In genomic region chr3:115632417-115632743, GRCm38 (mm10) we compare ENCODE assay signal across 19 mouse cellular contexts.
DNase-seq lines count a peak whose midpoint lies in the region; ATAC-seq lines count a peak whose summit lies in the region.
"Had no signal": no experiment of that assay in that cellular context is flagged by ENCODE, and none has a peak within 500 bp of the region (broad histone marks: within the 10 kb centered on the region; RNA-seq: fewer than 3 reads in every experiment).

No protein-coding gene starts in this region.

- no peak overlapping the region for H3K9ac ChIP-seq in embryonic facial prominence, embryonic 14.5 days (ENCODE audit: low read depth, low read length)
- H3K9ac ChIP-seq in forebrain, embryonic 16.5 days (replicated peaks; ENCODE audit: low read depth, low read length): no peak overlapping the region
- H3K9ac ChIP-seq in hindbrain, embryonic 16.5 days (ENCODE audit: low read depth, low read length): no peak overlapping the region
- H3K9ac ChIP-seq in neural tube, embryonic 12.5 days: no peak overlapping the region
- H3K9ac ChIP-seq: limb, embryonic 12.5 days; liver, embryonic 15.5 days had no signal

- no peaks in the 10 kb centered on the region for H3K36me3 ChIP-seq in embryonic facial prominence, embryonic 14.5 days (ENCODE audit: control insufficient read depth, insufficient read depth, low read length)
- H3K36me3 ChIP-seq in embryonic facial prominence, embryonic 10.5 days (replicated peaks): no peaks in the 10 kb centered on the region
- H3K36me3 ChIP-seq in forebrain, embryonic 16.5 days (ENCODE audit: control insufficient read depth, insufficient read depth): no peaks in the 10 kb centered on the region
- no peaks in the 10 kb centered on the region for H3K36me3 ChIP-seq in hindbrain, embryonic 16.5 days (ENCODE audit: control insufficient read depth, insufficient read depth, low read length)
- no peaks in the 10 kb centered on the region for H3K36me3 ChIP-seq in neural tube, embryonic 12.5 days
- H3K36me3 ChIP-seq: G1E; limb, embryonic 12.5 days; liver, embryonic 15.5 days had no signal

- 68% methylated on average over 4 of the region's 4 CpGs for WGBS in embryonic facial prominence, embryonic 14.5 days
- 70% methylated on average over 4 of the region's 4 CpGs for WGBS in embryonic facial prominence, embryonic 10.5 days
- 29% methylated on average over 4 of the region's 4 CpGs for WGBS in forebrain, embryonic 16.5 days
- WGBS in hindbrain, embryonic 16.5 days: 37% methylated on average over 4 of the region's 4 CpGs
- whole genome bisulfite sequencing in neural tube, embryonic 12.5 days: 64% methylated on average over 4 of the region's 4 CpGs

- H3K4me1 ChIP-seq in embryonic facial prominence, embryonic 14.5 days (ENCODE audit: control insufficient read depth, insufficient read depth, low read length): no peaks in the 10 kb centered on the region
- peaks cover 11% of the 10 kb centered on the region for H3K4me1 ChIP-seq in embryonic facial prominence, embryonic 10.5 days
- peaks cover 10% of the 10 kb centered on the region; the same call in 1 of the 2 replicates for H3K4me1 ChIP-seq in forebrain, embryonic 16.5 days (replicated peaks; ENCODE audit: control insufficient read depth, insufficient read depth, low read length)
- peaks cover 9% of the 10 kb centered on the region for H3K4me1 ChIP-seq in hindbrain, embryonic 16.5 days (ENCODE audit: control insufficient read depth, insufficient read depth, low read depth, low read length)
- peaks cover 8% of the 10 kb centered on the region; the same call in 1 of the 2 replicates for H3K4me1 ChIP-seq in neural tube, embryonic 12.5 days
- H3K4me1 ChIP-seq: limb, embryonic 12.5 days had no signal

- H3K9me3 ChIP-seq in embryonic facial prominence, embryonic 14.5 days (ENCODE audit: control insufficient read depth, low read length): no peaks in the 10 kb centered on the region
- H3K9me3 ChIP-seq in embryonic facial prominence, embryonic 10.5 days: no peaks in the 10 kb centered on the region
- H3K9me3 ChIP-seq in forebrain, embryonic 16.5 days (ENCODE audit: control insufficient read depth, low read length): no peaks in the 10 kb centered on the region
- no peaks in the 10 kb centered on the region for H3K9me3 ChIP-seq in hindbrain, embryonic 16.5 days (ENCODE audit: control insufficient read depth, low read length)
- H3K9me3 ChIP-seq in neural tube, embryonic 12.5 days: no peaks in the 10 kb centered on the region
- H3K9me3 ChIP-seq: G1E; limb, embryonic 12.5 days; liver, embryonic 15.5 days; megakaryocyte, embryonic 14.5 days had no signal

- no peaks in the 10 kb centered on the region for H3K27me3 ChIP-seq in embryonic facial prominence, embryonic 14.5 days (replicated peaks; ENCODE audit: control insufficient read depth, insufficient read depth, low read length)
- H3K27me3 ChIP-seq in embryonic facial prominence, embryonic 10.5 days (replicated peaks; ENCODE audit: low read depth, poor library complexity, severe bottlenecking): no peaks in the 10 kb centered on the region
- no peaks in the 10 kb centered on the region for H3K27me3 ChIP-seq in forebrain, embryonic 16.5 days (replicated peaks; ENCODE audit: control insufficient read depth, insufficient read depth, low read length)
- H3K27me3 ChIP-seq in hindbrain, embryonic 16.5 days (replicated peaks; ENCODE audit: control insufficient read depth, insufficient read depth, low read length): no peaks in the 10 kb centered on the region
- H3K27me3 ChIP-seq in neural tube, embryonic 12.5 days (replicated peaks): no peaks in the 10 kb centered on the region
- H3K27me3 ChIP-seq: limb, embryonic 12.5 days; liver, embryonic 15.5 days; megakaryocyte, embryonic 14.5 days had no signal

- no peak overlapping the region for H3K27ac ChIP-seq in embryonic facial prominence, embryonic 14.5 days (replicated peaks; ENCODE audit: low read depth, low read length)
- no peak overlapping the region for H3K27ac ChIP-seq in embryonic facial prominence, embryonic 10.5 days (replicated peaks)
- no peak overlapping the region for H3K27ac ChIP-seq in forebrain, embryonic 16.5 days (ENCODE audit: low read length)
- H3K27ac ChIP-seq in hindbrain, embryonic 16.5 days (ENCODE audit: low read depth, low read length): peak overlapping the region; percentile 59
- H3K27ac ChIP-seq in neural tube, embryonic 12.5 days: no peak overlapping the region
- H3K27ac ChIP-seq: limb, embryonic 12.5 days; liver, embryonic 15.5 days had no signal

- H3K4me3 ChIP-seq in embryonic facial prominence, embryonic 14.5 days (ENCODE audit: low read depth, low read length): no peak overlapping the region
- H3K4me3 ChIP-seq in embryonic facial prominence, embryonic 10.5 days: no peak overlapping the region
- H3K4me3 ChIP-seq in forebrain, embryonic 16.5 days (replicated peaks; ENCODE audit: low read length): no peak overlapping the region
- no peak overlapping the region for H3K4me3 ChIP-seq in hindbrain, embryonic 16.5 days (ENCODE audit: low read length)
- H3K4me3 ChIP-seq in neural tube, embryonic 12.5 days: no peak overlapping the region
- H3K4me3 ChIP-seq: limb, embryonic 12.5 days; liver, embryonic 15.5 days; megakaryocyte, embryonic 14.5 days had no signal

- peak; percentile 65; the same call in 1 of the 2 replicates for ATAC-seq in embryonic facial prominence, embryonic 14.5 days (ENCODE audit: low read depth)
- ATAC-seq in forebrain, embryonic 16.5 days: peak; percentile 41
- ATAC-seq in hindbrain, embryonic 16.5 days: peak; percentile 45
- ATAC-seq in neural tube, embryonic 12.5 days (ENCODE audit: low FRiP score, low read depth): peak; percentile 57
- ATAC-seq: CD4-positive, CD25-positive, alpha-beta regulatory T cell, adult 4 months had no signal

- peak; percentile 37 for DNase-seq in embryonic facial prominence, embryonic 14.5 days (ENCODE audit: low spot score)
- DNase-seq in embryonic facial prominence, embryonic 10.5 days (ENCODE audit: low spot score): no peak
- no peak for DNase-seq in heart, adult 9 months (ENCODE audit: low spot score in 2 of 2)
- DNase-seq in left cerebral cortex, adult 11 months (ENCODE audit: low spot score): no peak
- DNase-seq in c-Kit-positive CD71-positive TER-119-positive erythroid progenitor cells, embryonic 14.5 days (ENCODE audit: low spot score): no peak
- DNase-seq: adrenal gland, postnatal 36 days; gastrocnemius, postnatal 25 days; heart, postnatal 10 days; kidney, adult 9 months; lung, postnatal 10 days; thymus, postnatal 25 days had no signal

- H3K4me2 ChIP-seq in embryonic facial prominence, embryonic 14.5 days (ENCODE audit: low read depth, low read length): no peak overlapping the region
- H3K4me2 ChIP-seq in forebrain, embryonic 16.5 days (ENCODE audit: low read length): no peak overlapping the region
- H3K4me2 ChIP-seq in hindbrain, embryonic 16.5 days (ENCODE audit: low read length): no peak overlapping the region
- H3K4me2 ChIP-seq in neural tube, embryonic 12.5 days (replicated peaks): peak overlapping the region; percentile 14; the same call in 1 of the 2 replicates
- H3K4me2 ChIP-seq: limb, embryonic 12.5 days; liver, embryonic 15.5 days had no signal
